Mouse (Mus musculus): ENCODE results near the gene Gm20696. TPM values are rescaled to one million over a fixed set of nuclear protein-coding genes. Genes with fewer than 3 reads are reported as not detected.

Gene Gm20696
- total RNA-seq, 1 experiment from 2014 or later = 6.0 TPM

DNA sequence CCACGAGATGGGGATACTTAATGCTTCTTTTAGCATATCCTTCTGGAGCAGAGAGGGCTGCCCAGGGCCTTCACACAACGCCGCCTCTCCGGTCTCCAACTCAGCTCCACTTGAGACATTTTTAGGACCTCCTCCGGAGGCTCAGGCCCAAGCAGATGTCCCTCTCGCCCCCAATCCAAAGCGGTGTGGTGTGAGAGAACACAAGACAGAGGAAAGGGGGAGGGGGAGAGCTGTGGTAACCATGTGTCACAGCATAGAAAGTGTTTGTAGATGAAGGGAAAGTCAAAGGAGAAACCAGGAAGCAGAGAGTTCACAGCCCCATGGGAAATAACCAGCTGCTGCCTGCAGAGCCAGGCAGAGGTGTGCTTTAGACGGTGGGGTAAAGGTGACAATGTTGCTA lies 99.7 kb downstream of the Gm20696 start:
- no peak for DNase-seq

DNA sequence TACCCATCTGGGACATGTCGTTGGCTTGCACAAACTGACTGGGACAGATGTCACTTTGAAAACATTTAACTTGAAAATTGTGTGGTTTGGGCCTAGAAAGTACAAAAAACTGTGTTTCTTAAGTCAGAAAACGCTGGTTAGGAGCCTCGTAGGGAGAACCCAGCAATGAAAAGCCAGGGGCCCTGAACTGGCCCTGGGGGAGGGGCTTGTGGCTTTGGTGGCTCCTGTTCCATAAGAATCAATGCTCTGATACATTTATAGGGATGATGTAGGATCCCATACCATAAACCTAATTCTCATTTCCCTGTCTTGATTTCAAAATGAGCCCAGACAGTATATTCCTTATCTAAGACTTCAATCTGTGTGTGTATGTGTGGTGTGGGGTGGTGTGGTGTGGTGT lies 101.8 kb downstream of the Gm20696 start:
- DNase-seq = no peak

DNA sequence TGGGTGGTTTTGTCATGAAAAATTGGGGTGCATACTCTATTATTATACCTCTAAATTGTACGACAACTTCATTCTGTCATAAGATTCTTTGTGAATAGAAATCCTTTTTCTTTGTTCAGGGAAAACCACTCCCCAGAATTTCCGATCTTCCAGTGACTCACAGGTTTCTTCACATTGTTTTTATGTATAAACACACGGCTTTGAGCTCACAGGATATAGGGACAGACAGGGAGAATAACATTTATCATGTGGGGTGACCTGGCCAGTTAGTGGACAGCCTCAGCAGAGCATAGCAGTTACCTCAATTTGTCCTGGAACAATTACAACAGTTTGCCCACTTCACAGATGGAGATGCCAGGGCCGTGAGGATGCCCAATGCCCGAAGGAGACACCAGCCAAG lies 109.6 kb downstream of the Gm20696 start:
- no peak for DNase-seq

DNA sequence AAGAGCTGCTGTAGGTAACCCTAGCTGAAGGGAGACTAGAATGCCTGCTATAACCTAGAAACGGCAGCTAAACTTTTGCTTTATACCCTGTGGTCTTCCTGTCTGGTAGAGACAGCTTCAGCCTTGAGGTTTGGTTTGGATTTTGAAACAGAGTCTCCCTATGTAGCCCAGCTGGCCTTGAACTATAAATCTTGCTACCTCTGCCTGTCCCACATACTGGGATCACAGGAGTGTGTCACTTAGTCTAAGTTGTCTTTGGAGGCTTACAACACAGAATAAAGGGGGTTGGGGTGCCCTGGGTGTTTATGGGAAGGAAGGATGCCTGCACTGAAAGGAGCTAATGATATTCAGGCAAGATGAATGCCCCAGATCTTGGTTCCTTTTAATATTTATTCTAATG lies 113.8 kb downstream of the Gm20696 start:
- peak; percentile 9 for DNase-seq

DNA sequence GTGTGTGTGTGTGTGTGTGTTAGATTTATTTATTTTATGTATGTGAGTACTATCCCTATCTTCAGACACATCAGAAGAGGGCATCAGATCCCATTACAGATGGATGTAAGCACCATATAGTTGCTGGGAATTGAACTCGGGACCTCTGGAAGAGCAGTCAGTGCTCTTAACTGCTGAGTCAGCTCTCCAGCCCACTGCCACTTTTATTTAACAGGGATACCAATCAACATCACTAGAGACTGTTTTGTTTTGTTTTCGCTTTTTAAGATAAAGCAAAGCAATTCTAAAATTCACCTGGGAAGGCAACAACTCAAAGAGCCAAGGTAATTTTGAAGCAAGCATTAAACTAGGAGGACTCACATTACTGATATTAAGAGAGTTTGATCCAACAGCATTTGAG lies 120.2 kb downstream of the Gm20696 start:
- no peak for DNase-seq

DNA sequence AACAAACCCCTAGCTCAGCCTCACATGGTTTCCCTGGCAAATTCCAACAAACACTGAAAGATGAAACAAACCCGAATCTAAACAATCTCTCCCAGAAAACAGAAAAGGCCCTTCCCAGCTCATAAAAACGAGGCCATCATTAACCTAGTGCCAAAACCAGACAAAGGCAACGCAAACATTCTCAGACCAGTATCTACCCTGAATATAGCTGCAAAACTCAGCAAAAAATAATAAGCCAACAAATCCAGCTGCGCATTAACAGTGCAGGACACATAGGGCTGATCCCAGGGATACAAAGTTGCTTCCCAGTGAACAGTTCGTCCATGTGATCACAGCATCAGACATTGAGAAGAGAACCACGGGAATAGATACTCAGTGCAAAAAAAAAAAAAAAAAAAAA lies 121.2 kb downstream of the Gm20696 start:
- DNase-seq = no peak

DNA sequence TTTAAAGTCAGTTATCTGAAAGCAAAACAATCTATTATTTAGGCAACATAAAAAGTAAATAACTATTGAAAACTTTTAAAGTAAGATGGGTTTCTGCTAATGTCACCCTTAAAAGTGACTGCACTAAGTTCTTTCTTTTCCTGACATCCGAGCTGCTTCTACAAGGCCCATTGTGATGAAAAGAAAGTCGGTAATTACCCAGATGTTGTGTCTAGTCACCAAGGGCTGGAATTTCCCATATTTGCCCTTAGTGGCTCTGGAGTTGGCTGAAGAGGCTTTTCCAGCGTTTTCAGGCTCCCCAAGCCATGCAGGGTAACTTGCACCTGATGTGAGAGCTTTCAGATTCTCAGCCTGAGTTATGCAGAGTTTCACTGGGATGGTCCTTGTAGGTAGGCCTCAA lies 125.5 kb downstream of the Gm20696 start:
- DNase-seq = no peak

DNA sequence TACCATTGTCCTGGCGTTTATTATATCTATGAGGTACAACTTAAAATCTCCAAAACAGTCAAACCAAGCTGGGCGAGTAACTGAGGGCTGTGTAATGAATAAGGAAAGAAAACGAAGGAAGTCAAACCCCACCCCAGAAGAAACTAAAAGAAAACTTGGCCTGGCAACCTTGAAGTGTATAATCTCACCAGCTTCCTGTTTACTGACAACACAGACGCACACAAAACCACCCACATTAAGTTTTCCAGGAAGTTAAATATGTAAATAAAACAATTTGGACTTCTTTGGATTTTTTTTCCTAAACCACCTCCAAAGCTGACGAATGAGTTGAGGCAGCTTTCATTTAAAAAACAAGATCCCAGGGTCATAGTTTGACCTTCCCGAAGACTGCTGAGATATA lies 125.9 kb downstream of the Gm20696 start:
- DNase-seq = no peak

DNA sequence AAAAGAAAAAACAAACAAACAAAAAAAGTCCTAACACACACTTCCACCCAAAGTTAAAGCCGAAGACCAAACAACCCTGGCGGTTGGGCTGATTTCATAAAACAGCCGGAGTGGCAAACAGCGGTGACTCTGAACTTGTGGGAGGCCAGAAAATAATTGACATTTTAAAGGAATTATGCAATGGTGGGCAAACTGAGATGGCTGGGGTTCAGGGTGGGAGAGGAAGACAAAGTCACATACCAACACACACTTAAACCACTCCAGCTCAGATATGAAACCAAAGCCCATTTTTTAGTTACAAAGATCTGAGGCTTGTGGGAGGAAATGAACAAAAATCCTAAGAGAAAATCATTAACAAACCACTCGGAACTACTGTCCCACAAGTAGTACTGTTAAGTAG lies 126.5 kb downstream of the Gm20696 start:
- DNase-seq = no peak

DNA sequence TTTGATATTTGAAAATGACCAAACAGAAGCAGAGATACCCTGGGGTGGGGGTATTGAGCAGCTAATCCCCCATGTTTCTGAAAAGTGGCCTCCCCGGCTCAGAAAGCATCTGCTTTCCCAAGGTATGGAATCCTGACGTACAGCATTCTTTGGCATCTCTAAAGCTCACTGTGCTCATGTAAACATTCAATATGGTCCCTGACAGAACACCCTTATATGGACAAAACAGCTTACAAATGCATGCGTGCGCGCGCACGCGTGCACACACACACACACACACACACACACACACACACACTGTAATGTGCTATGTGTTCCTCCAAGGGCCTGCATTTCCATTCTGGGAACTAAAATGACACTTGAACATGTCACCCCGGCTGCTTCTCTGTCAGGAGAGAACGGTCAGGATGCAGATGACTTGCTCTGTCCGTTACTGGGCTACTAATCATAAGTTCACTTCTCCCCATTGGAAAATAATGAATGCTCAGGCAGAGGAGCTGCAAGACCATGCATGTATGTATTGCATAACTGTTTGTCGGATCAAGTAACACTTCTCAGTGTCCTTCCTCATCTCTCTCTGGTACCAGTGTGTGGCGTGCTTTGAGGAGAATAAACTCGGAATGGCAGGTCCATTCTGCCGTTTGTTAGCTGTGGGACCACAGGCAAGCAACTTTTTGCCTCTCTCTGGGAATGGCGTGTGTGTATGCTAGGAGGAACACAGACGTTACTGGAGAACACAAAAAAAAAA lies 128.2 kb downstream of the Gm20696 start:
- DNase-seq = no peak

DNA sequence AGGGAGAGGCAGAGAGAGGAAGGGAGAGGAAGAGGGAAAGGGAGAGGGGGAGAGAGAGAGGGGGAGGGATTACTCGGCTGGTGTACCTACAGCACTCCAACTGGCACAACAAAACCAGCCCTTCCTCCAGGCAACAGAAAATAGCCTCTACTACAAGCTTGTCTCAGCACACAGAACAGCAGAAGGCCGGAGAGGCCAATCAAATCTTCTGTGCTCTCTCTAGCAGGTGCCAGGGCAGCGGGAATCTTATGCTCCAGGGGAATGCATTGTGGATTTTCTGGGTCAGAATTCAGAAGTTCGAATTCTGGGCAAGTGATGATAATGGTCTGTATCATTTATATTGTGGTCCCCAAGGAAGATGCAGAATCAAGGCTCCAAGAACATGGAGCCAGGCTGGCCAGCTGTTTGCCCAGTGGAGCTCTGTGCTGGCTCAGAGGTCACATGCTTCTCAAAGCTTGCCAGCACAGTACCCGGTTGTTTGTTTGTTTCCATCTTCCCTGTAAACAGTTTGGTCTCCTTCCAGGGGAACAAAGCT lies 132.3 kb downstream of the Gm20696 start:
- DNase-seq = no peak

DNA sequence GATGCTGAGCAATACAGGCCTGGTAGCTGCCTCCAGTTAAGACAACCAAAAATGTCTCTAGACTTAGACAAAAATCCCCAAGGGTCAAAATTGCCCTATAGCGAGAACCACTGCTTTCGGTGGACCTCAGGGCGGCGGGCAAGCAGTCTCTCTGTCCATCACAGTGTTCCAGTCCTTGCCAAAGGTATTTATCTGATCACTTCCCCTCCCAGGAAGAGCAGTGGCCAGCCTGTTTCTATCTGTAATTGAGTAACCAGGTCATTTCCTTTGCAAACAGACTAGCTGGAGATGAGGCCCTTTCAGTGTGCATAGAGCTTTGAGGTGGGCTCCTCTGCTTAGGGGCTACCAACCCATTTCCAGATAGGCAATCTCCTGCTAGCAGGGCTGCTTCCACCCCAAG lies 134.1 kb downstream of the Gm20696 start:
- DNase-seq = no peak

DNA sequence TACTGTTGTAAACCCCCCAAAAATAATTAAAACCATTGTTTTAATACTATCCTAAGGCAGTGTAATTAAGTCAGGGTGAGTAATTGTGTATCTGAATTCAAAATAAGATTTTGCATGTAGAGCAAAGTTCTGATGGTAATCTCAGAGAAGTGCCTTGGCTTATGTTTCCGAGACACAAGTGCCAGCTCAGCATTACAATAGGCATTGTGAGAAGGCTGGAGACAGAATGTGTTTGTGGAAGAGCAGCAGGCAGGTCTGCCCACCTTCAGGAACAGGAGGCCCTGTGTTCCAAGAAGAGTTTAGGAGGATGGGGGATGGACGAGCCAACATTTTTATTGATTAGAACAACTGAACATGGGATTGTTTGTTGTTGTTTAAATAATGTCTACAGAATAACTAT lies 137.6 kb downstream of the Gm20696 start:
- no peak for DNase-seq

DNA sequence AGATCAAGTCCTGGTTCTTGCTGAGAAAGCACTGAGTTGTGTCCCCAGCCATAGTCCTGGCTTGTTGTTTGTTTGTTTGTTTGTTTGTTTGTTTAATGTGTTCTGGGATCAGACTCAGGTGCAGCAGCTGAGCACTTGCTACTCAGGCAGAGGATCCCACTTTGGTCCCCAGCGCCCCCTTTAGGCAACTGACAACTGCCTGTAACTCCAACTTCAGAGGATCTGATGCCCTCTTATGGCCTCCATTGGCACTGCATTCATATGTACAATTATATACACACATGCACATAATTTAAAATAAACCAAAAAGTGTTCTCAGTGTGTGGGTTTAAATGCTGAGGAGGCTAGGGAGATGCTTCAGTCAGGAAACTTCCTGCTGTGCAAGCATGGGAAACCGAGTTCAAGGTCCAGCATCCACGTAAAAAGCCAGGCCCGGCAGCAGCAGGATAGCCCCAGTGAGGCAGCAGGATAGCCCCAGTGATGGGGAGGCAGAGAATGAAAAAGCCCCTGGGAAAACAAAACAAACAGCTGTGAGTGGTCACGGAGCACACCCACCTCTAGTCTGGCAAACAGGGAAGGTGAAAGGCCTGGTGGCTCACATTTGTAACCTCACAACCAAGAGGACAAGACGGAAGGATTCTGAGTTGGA lies 139.0 kb downstream of the Gm20696 start:
- DNase-seq = no peak

DNA sequence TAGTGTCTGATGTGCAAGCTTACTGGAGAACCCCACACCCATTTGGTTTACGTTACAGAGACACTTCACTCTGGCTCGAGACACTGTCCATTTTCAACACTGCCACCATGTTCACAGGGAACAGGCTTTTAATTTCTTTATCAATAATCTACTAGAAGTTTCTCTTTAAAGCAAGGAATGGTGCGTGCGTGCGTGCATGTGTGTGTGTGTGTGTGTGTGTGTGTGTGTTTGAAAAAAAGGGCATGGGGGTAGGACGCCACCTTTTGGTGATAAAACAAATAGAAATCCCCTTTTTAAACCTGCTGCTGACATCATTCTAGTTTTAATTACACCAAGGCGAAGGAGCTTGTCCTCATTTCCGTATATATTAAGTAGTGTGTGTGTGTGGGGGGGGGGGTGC lies 141.2 kb downstream of the Gm20696 start:
- peak; percentile 10 for DNase-seq

DNA sequence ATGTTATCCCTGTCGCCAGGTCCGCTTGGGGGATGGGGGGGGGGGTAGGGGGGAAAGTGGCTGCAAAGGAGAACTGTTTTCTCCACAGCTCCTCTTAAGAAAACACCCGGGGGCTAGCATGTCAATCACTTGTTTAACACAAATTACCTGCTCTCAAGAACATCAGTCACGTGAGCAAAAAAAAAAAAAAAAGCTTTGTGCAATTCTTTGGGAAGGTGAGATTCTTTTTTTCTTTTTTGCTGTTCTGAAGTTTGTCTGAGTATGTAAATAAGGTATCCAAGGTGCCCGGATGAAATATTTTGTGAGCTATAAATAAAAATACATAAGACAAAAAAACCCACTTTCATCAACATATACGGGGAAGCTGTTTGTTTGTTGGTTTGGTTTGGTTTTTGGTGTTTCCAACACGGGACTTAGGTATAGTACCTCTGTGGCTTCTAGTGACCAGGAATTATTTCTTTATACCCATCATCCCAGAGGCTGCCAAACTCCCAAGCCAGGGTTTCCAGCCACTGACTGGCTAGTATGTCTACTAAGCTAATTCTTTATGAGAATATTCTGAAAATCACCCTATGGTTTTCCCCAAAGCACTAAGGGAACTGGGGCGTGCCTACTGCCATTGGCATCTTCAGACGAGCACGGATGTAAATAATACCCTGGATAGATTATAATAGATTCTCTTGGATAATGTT lies 142.8 kb downstream of the Gm20696 start:
- DNase-seq = no peak

DNA sequence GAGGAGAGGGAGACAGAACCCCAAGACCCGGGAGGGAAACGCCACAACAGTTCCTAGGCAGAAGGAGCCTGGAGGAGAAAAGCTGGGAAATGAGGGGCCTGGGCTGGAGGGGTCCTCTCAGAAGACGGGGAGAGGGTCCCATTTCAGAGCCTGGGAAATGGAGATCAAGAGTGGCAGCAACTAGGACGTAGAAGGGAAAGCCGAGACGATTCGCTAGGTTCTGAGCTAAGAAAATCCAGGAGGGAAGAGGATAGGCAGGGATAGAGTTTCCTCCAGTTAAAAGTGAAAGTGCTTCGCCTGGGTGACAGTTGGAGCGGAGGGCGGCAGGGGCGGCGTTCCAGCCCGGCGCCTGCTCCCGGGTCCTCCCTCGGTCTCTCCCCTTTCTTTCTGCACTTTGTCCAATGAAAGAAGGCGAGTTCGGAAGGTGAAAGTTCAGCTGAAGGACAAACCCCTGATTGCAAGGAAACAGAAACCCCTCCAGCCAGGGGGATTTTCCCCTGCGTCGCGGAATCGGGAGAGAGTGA lies 143.4 kb downstream of the Gm20696 start:
- DNase-seq = peak; percentile 75

DNA sequence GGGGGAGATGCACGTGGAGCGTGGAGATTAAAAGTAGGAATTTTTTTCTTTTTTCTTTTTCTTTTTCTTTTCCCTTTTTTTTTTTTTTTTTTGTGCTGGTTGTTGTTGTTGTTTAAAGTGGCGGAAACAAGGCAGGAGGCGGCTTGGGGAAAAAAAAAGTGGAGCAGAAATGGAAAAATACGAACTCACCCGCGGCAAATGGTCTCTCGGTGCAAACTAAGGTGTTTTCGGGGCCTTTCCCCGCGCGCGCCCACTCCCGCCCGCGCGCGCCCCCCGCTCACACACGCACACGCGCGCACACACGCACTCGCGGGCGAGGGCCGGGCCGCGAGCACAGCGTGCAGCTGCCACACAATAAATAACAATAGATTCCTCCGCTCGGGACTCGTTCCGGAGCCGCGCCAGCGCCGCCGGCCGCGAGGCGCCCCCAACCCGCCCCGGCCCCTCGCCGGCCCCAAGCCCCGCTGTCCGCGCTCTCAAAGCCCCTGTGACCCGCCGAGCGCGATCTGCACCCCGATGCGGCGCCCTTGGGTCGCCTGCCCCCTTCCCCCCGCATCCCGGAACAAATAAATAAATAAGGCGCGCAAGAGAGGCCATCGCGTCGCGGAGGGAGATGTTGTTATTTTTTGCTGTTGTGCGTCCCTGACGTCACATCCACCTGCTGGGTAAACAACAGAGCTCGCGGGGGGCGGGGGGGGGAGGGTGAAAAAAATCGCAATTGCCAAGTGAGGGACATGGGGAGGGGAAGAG lies 144.1 kb downstream of the Gm20696 start, which contains the start of gene Foxp1:
Gene Foxp1 (minus strand): TSS at position 363 of the 750 bp plus-strand sequence.
- DNase-seq = peak; percentile 67

DNA sequence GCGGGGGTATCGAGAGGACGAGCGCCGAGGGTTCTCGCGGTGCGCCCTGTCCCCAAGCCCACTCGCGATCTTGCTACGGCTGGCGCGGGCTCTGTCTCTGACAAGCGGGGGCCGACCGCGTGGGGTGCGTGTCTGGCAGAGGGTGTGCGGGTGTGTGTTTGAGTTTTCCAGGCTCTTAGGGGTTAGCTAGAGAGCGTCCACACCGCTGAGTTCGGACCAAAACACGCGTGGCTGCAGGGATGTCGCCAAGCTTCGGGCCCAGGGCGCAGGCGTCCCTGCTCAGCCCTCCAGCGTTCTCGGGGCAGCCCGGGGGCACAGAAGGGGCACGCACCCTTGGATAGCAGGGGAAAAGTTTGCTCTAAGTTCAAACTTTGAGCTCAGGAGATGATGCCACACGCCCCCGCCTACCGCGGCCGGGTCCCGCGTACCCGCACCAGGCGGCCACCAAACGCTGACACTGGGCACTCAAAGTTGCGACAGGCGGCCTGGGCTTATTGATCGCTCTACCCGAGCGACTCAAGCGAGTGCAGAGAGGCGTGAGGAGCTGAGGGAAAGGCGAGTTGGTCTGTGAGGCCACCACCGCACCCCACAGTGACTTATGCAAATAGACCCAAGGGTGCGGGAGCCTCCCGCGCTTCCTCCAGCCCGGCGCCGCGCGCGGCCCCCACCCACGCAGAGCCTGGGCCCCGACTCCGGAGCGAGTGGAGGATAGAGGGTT lies 144.8 kb downstream of the Gm20696 start:
- peak; percentile 51 for DNase-seq

DNA sequence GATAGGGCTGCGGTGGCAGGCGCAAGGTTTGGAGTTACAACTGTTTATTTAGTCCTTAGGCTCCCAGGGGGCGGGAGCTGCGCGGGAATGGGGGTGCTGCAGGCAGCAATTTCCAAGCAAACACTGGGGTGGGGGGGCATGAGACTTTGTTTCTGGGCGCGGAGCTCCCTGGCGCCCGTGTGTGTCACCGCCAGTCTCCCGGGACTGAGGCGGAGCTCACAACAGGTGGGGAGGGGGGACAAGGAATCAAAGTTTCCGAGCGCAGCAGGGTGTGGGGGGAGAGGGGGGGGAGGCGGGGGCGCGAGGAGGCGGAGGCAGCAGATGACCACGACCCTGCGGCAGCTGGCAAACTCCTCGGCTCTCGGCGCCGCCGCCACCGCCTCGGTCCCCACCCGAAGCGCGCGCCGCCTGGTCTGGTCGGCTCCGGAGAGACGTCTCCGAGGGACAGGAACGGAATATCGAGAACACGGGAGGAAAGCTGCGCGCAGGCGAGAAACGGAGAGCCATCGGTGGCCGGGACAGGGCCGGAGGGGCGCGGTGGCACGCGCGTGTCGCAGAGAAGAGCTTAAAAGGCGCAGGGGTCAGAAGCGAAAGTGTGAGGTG lies 145.5 kb downstream of the Gm20696 start:
- DNase-seq = peak; percentile 69

DNA sequence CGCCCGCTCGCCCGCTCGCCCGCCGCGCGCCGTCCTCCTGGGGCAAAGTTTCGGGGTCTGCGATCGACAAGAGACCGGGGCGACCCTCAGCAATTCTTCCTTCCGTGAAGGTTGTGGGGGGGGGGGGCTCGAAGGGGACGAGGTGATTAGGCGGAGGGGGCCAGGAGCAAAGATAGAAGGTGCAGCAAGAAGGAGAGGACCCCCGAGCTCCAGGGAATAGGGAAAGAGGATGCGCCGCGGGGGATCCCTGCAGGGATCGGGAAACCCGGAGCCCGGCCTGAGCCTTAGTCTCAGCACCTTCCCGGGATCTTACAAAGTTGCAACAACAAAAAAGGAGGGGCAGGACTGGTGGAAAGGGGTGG lies 145.9 kb downstream of the Gm20696 start:
- no peak for DNase-seq

Measured in adrenal gland, postnatal 25 days (tissue).